Mouse (Mus musculus) ovary, postnatal 36 days (tissue): ENCODE measurements around the gene Dlst.
"Not testable (repeated sequence)": the region's sequence is repeated elsewhere in the genome, so short reads cannot be mapped to it uniquely, and the experiment has no call there.

ENCODE experiments used
- DNase-seq: peaks from one replicate; pipeline ENCODE4 v3.0.0; 2022; ENCODE audit warnings: low spot score, mixed read lengths

Gene Dlst

DNA sequence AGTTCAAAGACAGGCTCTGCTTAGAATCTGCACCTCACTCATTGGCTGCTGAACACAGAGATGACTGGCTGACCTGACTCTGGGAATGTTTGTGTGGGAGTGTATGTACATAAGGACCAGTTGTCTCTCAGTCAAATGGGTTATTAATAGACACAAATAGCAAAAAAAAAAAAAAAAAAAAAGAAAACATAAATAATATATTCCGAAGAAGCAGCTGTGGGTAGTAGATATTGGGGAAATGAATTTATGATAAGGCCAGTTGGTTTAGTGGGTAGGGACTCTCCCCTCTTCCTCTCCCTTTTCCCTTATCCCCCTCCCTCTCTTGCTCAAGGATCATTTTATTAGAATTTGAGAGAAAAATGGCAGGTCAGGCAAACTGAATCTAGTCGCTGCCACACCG, 3.3 kb downstream of the Dlst start:
- no peak for DNase-seq

DNA sequence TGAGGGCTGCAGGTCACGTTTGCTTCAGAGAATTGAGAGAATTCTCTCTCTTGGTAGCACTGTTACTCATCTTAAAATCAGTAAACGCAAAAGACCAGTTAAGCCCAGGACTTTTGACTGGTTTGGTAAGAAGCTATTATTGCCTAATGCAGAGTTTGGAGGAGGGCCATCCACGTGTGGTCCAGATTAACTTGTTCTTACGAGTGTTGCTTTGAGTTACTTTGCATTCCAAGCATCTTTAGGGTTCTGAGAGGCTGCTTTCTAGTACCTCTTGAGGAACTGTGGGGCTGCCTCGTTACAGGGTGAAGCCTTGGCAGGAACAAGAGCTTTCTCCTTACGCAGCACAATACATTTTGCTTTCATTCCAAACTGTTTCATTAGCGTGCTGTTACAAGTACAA, 5.0 kb downstream of the Dlst start:
- DNase-seq: no peak

DNA sequence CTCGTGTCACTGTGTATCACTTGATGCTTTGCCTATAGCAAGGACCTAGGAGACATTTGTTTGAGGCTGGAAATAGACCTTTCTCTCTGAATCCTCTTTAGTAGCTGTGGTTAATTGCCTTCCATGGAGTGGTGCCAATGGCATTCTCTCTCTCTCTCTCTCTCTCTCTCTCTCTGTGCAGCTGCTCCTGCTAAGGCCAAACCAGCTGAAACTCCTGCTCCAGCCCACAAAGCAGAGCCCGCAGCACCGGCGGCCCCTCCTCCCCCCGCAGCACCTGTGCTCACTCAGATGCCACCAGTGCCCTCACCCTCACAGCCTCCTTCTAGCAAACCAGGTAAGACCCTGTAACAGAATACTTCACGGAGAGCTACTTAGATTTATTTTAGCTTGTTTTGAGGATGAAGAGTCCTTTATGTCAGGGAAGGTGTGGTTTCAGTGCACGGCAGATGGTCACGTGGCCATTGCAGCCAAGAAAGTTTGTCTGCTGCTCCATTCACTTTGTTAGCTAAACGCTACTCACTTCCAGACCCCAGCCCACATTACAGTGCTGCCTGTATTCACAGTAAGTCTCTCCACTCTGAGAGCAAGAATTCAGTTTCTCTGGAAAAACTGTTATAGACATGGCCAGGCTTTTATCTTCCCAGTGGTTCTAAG, 11.3 kb downstream of the Dlst start:
- no peak for DNase-seq

DNA sequence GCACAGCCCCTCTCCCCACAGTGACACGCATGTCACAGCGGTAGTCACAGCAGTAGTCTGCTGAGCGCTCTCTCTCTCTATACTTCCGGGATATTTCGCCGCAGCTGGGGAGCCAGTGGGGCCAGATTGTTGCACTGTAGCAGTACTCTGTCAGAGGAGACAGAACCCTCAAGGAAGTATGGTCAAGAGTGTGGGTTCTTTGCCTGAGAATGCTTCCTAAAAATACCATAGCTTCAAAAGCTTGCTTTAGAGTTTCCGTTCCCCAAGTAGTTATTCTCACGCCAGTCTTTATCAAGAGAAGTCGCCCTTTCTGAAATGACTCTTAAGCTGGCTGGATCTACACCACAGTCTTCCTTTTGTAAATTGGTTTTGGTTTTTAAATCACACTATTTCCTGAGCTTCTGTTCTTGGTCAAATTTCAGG, 12.5 kb downstream of the Dlst start:
- DNase-seq: no peak

DNA sequence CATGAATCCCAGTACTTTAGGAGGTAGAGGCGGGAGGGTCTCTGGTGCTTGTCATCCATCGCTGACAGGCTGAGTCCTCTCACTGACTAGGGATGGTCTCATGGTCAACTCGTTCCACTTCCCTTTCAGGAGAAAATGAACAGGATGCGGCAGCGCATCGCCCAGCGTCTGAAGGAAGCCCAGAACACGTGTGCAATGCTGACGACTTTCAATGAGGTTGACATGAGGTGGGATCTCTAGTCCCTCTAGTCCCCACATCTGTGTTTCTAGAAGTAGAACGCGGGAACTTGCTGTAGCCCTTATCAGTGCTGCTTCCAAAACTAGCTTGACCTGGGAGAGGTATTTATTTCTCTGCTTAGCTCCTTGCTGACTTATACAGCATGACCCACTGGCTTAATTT, 13.0 kb downstream of the Dlst start:
- DNase-seq: no peak

DNA sequence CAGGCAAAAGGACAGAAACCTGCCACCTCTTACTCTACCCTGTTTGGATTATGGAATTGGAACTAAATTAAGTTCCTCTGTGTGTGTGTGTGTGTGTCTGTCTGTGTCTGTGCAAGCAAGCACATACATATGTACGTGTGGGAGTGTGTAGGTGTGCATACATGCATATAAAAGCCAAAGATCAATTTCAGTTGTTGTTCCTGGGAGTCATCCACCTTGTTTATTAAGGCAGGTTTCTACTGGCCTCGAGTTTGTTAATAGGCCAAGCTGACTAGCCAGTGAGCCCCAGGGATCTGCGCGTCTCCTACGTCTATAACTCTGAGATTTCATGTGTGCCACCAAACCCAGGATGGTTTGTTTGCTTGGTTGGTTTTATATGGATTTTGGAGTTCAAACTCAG, 14.1 kb downstream of the Dlst start:
- no peak for DNase-seq

DNA sequence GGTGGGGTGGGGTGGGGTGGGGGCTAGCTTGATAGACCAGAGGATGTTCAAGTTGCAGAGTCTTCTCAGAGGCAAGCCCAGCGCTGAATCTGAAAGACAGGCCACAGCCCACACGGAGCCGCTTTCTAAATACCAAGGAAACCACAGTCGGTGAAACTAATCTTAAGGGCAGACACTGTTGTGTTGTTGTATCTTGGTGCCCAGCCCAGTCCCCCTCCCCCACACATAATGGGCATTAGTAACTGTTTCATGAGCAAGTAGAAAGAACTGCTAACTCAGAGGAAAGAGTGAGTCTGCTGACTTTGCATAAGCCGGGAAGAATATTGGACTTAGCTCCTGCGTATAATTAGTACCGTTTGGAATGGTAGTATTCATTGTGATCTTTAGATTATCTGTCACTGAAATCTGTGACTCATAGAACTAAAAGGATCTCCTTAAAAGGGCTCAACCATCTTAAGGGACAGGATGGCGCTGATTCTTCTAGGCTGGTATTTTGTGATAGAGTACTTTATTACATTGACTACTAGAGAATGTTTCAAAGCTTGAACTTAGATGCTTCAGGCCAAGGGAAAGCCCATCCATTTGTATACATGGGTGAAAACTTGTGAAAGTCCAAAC, 16.5 kb downstream of the Dlst start:
- DNase-seq: no peak

DNA sequence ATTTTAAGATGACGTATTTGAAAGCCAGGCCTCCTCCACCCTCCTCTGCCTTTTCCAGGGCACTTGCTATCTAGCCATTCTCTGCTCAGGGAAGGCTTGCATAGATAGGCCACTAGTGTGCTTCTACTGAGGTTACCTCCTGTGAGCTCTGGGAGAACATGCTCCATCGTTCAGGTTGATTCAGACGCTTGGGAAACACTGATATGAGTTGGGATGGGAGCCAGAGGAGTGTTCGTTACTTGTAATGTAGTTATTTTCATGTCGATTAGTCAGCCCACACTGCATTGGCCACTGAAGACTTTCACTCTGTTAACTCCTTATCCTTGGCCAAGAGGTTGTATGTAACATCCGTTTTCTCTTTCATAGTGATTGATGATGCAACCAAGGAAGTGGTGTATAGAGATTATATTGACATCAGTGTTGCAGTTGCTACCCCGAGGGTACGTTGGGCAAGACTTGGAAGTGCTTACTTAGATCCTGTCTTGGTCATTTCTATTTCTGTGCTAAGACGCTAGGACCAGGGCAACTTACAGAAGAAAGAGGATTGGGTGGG, 18.9 kb downstream of the Dlst start:
- DNase-seq: no peak

DNA sequence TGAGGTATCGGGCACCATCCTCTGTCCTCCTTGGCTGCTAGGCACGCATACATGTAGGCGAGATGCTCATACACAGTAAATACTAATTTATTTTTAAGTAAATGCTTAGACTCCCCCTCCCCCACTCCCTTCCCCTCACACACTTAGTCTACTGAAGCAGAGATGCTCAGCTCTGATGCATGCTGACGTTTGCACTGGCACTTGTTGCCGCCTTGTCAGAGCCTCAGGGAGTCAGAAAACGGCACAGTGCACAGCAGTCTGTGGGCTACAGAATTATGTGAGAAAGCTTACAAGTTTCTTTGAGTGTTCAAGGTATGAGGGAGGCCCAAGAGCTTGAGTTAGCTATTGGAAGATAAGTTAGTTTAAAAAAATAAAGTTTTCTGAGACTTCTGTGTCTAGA, 20.7 kb downstream of the Dlst start:
- DNase-seq: no peak

DNA sequence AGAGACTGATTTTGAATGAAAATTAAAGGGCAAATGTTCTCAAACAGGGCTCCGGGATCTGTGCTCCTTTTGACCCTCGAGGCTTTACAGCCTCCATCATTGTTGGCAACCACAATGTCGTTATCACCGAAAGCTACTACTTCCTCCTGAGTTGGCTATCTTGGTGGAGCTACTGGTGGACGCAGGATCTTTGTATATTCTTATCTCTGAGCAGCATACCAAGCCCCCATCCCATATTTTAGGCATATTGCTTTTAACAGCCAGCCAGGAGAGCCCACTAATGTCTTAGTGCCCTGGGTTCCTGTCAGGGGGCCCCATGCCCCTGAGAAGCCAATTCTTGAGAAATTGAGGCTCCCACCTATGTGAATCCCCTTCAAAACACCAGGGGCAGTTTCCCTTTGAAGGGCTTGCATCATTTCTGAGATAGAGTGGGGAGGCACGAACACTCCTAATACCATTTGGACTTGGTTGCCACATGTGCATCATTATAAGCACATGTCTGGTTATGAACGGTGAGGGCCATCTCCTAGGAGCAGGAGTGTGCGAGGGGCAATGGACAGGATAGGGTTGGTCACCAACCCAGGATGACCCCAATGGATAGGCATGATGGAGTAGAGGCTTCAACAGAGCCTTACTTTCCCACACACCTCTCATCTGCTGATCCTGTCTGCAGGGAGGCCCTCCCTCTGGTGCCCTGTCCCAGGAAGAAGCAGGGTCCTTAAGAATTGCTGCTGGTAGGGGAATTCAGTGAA, 23.6 kb downstream of the Dlst start:
- DNase-seq: no peak

DNA sequence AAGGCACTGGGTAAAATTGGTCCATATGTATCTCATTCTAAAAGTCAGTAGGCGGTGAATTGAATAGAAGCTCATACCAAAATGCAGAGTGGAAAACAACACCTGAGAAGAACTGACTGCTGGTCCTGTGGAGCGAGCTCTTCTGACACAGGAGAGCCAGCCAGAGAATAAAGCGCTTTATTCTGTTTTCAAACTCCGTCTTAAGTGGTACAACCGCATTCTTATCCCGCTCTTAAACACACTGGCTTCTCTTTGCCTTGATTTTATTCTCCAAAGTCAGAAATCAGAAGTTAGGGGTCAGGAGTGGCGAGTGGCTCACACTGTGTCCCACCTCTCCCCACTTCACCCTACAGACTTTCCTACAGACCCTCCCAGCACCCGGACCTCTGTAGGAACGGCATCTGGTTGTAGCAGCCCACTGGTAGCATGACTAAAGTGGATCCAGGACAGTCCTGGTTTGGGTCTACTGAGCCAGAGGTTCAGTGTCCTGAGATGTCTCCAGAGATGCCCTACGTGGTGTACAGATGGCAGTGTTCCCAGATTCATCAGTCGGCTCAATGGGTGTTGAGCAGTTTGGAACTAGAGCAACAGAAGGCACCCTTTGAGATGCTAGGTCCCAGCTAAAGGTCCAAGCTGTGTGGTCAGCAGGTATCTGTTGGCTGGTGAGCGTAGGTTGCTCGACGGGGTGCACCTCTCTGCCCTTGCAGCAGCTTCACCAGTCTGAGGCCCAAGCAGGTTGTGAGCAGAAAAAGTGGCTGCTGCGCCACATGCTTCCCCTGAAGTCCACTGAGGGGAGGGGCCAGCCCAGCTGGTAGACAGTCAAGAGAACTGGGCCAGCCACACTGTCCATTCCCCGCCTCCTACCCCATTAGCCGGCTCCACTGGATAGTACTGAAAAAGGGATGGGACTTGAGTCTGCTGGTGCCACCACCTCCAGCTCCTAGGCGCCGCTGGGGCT, 25.2 kb downstream of the Dlst start:
- no peak for DNase-seq

DNA sequence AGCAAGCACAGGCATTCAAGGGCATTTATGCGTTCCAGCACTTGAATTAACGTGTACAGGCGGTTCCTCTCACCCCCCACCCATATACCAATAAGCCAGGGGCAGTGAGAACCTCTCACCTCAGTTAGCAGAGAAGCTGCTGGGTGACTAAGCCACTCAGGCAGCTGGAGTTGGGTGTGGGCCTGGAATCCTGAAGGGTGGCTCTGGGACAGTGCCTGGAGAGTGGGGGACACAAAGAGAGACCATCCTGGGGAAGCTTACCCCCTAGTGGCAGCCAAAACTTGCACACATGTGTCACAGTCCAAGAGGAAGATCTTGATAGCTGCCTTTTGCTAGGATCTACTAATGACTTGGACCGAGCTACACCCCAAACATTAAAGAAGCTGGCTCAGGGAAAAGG, 26.0 kb downstream of the Dlst start:
- DNase-seq: no peak

DNA sequence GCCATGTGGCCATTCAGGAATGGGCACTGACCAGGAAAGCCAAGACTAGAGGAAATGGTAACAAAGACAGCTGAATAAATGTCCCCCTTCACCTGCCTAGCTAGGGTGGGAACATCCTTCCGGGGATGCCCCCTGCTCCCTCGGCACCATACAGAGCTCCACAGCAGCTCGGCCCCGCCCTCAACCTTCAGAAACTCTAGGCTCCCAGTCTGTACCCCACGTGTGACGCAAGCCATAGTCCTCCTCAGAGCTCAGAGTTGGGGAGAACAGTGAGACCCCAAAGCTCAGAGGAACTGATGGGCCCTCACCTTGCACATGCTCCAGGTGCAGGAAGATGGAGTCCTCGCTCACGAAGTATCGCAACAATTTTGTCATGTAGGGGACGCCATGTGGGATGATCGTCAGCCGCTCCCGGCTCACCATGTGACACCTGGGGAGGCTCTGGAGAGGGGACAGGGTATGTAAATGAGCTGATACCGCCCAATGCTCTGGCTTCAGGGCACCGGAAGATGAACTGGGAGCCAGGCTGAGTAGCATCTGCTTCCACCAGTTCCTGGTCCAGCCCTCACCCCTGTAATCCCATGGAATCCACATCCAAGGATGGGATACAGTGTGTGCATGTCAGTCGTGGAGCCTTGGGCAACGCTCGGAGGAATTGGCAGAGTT, 29.5 kb downstream of the Dlst start:
- no peak for DNase-seq

DNA sequence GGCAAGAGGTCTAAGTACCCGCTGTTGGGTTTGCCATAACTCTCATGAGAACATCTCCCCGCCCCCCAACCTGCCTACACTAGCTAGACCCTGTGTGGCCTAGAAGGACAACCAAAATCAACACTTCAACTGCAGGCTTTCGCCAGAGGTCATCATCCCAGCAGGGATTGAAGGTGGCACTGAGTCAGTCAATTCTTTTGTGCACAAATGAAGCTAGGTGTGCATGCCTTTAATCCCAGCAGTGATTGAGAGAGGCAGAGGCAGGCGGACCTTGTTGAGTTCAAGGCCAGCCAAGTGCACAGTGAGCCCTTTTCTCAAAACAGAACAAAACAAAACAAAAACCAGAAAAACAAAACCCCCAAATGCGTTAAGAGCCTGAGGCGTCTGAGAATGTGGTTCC, 30.5 kb downstream of the Dlst start:
- DNase-seq: no peak

DNA sequence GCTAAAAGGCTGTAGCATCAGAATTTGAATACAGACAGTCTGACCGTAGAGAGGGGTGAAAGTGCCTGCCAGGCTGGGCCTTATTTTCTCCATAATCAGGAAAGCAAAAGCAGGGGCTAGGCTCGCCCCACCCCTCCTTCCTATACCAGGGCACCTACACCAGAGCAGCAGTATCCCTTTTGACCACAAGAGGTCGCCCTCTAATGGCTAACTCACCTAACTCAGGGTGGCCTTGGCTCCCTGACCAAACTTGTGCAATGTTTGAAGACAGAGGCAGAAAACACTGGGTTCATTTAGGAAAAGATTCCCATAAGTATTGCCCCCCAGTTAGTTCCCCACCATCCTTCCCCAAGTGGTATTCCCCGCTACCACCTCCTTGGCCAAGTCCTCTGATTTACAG, 32.2 kb downstream of the Dlst start:
- DNase-seq: peak; percentile 69

DNA sequence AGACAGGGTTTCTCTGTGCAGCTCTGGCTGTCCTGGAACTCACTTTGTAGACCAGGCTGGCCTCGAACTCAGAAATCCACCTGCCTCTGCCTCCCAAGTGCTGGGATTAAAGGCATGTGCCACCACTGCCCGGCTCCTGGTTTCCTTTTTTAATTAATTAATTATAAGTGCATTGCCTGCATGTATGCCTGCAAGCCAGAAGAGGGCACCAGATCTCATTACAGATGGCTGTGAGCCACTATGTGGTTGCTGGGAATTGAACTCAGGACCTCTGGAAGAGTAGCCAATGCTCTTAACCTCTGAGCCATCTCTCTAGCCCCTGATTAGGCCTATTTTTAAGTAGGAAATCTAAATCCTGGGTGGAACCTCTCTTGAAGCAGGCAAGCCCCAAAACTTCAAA, 33.6 kb downstream of the Dlst start:
- DNase-seq: not testable (repeated sequence)

DNA sequence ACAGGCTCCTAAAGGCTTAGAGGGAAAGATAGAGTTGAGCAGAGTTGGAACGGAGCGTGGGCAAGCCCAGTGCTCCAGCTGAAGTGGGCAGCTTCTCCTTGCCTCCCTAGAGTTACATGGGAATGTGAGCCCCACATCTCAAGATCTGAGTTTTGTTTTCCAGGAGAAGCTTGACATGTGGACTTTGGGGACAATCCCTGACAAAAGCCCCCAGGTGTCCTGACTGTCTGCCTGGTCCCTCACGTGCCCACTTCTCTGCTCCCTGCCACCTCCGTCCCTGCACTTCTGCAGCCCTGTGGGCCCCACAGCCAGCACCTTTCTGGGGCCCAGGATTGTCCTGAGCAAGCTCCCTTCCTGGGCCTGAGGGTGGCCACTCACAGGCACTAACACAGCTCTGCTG, 34.2 kb downstream of the Dlst start:
- DNase-seq: no peak

DNA sequence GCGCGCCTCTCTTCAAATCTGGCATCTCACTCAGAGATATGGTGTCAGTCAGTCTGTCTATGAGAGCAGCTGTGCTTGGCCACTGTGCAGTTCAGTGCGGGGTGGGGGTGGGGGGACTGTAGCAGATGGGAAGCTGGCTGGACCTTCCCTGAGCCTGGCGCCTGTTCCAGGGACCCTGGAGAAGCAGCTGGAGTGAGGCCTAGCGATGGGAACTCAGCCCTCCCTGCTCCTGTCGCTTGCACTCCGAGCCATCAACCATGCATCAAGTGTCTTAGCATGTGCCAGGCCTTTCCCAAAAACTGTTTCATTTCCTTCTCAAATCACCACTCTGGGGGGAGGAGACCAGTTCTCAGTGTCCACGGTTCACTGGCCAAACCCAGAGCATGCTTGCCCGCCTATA, 35.0 kb downstream of the Dlst start:
- DNase-seq: no peak

DNA sequence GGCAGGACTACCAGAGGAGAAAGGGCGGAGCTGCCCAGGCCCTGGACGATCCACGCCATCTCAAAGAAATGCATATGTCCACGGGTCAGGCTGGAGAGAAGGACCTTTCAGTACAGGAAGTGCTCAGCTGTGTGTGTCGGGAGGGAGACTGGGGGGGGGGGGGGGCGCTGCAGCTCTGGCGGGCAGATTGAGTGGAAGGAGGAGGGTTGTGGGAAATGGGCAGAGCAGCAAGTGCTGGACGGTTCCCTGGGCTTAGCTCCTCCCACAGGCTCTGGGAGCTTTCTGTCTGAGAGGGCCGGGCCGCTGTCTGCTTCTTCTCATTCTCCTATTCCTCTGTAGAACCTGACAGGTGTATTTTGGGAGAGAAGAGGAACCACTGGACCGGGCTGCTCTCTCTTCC, 35.7 kb downstream of the Dlst start:
- DNase-seq: no peak

DNA sequence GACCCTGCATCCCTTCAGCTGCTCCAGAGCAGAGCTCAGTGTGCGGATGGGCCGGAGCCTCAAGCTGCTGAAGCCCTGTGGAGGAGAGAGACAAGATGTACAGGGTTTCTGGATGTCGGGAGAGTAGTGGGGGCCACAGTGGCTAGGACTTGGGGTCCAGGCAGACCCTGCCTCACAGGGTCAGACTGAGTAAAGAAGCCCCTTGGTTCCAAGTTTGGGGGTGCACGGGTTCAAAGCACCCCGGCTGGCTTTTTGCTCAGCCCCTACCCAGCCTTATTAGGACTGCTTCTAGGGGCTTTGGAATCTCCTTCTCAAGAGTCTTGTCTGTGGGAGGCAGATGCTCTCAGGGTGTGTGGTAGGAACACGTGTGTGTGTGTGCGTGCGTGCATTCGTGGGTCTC, 36.2 kb downstream of the Dlst start:
- DNase-seq: no peak

DNA sequence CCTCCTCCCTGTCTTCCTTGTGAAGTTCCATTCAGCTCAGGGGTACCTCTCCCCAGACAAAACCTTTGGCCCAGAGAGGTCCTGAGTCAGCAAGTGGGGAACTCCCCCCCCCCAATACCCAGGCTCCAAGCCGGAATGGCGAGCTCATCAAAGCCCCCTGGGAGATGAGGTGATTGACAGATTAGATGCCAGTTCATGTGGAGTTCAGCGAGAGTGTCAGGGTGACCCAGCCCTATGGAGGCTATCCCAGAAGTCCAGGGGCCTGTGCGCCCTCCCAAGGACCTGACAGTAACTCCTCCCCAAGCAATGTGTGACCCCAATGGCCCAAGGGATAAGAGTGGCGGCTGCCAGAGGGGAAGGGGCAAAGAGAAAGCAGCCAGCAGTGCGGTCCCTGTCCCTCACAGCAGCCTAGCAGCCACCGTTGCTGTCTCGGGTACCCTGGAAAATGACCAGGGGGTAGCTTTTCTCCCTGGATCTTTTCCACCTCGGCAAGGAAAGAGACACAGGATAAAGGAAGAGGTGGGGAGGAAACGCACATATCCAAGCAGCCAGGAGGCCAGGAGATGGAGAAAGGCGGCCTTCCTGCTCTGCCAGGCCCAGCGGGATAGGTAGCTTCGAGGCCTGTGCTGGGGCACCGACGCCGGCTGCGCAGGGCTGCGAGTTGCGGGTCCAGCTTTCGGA, 39.8 kb downstream of the Dlst start:
- no peak for DNase-seq
